Mouse (Mus musculus): Measurements from ENCODE around the gene Actn4. TPM values are rescaled to one million over a fixed set of nuclear protein-coding genes. Genes with fewer than 3 reads are reported as not detected.

Actn4 gene
- polyA plus RNA-seq, 1 experiment: 66.0 TPM

DNA sequence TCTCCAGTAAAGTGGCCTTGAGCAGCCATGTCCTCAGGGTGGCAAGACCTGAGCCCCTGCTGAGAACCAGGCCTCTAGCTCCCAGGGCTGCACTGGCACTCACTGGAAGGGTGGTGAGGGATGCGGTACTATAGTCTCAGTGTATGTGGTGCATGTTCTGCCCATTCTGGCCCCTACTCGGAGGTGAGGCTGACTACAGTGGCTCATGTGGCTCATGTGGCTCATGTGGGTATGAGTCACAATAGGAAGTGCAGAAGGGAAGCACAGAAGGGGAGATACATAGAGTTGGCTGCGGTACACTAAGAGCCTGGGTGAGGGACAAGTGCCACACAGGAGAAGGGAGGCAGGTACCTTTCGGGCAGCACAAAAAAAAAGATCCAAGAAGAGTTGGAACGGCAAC is 54.9 kb downstream of the Actn4 start:
- no peak overlapping the region for H3K27ac ChIP-seq (ENCODE audit: control insufficient read depth, insufficient read depth, low read depth, low read length, poor library complexity)
- H3K4me3 ChIP-seq (replicated peaks; ENCODE audit: control insufficient read depth, low read depth, low read length): no peak overlapping the region
- WGBS: 77% methylated on average over 5 of the region's 5 CpGs

DNA sequence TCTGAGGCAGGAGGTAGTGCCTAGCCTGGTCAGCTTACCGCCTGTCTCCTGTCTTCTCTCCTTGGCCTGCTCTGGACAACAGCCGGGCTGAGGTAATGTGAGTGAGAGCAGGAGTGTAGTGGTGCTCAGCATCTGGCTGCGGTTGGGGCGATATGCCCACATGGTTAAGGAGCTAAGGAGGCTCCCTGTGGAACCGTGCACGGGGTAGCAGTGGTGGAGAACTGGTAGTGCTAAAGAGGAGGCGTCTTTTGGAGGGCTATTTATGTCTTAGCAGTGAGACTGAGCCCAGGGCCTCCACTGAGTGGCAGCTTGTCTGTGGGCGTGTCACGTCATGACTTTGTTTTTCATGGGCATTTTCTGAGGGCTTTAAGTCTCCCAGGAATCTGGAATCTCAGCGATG is 58.4 kb downstream of the Actn4 start:
- no peak overlapping the region for H3K27ac ChIP-seq (ENCODE audit: control insufficient read depth, insufficient read depth, low read depth, low read length, poor library complexity)
- WGBS: 90% methylated on average over 10 of the region's 10 CpGs
- no peak overlapping the region for H3K4me3 ChIP-seq (replicated peaks; ENCODE audit: control insufficient read depth, low read depth, low read length)
- TF ChIP-seq POLR2A (IDR thresholded peaks at IDR 0.05; ENCODE audit: borderline replicate concordance, control insufficient read depth, low read depth, low read length) (no peak), CTCF (IDR thresholded peaks at IDR 0.05; ENCODE audit: control insufficient read depth, insufficient read depth, low read length) (no peak)
- no peaks in the 10 kb centered on the region for H3K4me1 ChIP-seq (ENCODE audit: control insufficient read depth, insufficient read depth, low read length)

More for the DNA sequence above, 54.9 kb downstream of the Actn4 start:
- TF ChIP-seq POLR2A (IDR thresholded peaks at IDR 0.05; ENCODE audit: borderline replicate concordance, control insufficient read depth, low read depth, low read length) (no peak), CTCF (IDR thresholded peaks at IDR 0.05; ENCODE audit: control insufficient read depth, insufficient read depth, low read length) (no peak)
- no peaks in the 10 kb centered on the region for H3K4me1 ChIP-seq (ENCODE audit: control insufficient read depth, insufficient read depth, low read length)

DNA sequence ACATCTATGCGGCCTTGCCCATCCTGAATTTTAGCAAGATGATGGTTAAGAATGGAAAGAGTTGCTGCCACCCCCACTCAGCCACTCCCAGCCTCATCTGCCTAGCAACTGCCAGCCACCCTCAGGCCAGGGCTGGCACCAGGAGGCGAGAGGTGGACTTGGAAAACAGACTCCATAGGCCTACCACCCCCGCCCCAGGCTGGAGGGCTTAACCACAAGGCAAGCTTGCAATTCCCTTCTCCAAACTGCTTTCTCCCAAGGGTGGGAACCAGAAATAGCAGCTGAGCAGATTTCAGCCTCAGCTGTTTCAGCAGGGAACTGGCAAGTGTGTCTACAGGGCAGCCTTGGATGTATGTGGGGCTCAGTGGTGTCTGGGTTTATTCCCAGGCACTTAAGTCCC is 59.3 kb downstream of the Actn4 start:
- H3K27ac ChIP-seq (ENCODE audit: control insufficient read depth, insufficient read depth, low read depth, low read length, poor library complexity): no peak overlapping the region
- no peak overlapping the region for H3K4me3 ChIP-seq (replicated peaks; ENCODE audit: control insufficient read depth, low read depth, low read length)
- WGBS: 88% methylated on average over 3 of the region's 3 CpGs
- no peaks in the 10 kb centered on the region for H3K4me1 ChIP-seq (ENCODE audit: control insufficient read depth, insufficient read depth, low read length)
- TF ChIP-seq POLR2A (IDR thresholded peaks at IDR 0.05; ENCODE audit: borderline replicate concordance, control insufficient read depth, low read depth, low read length) (no peak), CTCF (IDR thresholded peaks at IDR 0.05; ENCODE audit: control insufficient read depth, insufficient read depth, low read length) (no peak)

DNA sequence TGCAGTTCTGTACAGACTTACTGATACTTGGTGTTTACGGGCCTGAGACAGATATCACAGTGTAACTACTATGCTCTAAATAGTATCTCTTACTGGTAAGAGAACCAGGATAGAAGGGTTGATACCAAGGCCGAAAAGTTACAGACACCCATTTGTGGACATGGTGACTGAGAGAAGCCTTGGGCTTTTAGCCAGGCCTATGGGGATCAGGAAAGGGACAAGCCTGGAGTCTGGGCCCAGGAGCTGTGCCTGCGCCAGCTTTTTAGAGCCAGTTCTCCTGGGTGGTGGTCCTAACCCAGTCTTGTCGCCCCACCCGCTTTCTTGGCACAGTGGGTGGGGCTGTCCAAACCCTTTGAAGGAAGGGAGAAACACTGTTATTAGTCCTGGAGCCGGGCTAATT is 60.0 kb downstream of the Actn4 start:
- Histone ChIP-seq H3K27ac (ENCODE audit: control insufficient read depth, insufficient read depth, low read depth, low read length, poor library complexity) (no peak overlapping the region), H3K4me3 (replicated peaks; ENCODE audit: control insufficient read depth, low read depth, low read length) (no peak overlapping the region), H3K4me1 (ENCODE audit: control insufficient read depth, insufficient read depth, low read length) (no peaks in the 10 kb centered on the region)
- 95% methylated on average over 6 of the region's 6 CpGs for WGBS
- TF ChIP-seq CTCF (IDR thresholded peaks at IDR 0.05; ENCODE audit: control insufficient read depth, insufficient read depth, low read length): no peak
- TF ChIP-seq POLR2A (IDR thresholded peaks at IDR 0.05; ENCODE audit: borderline replicate concordance, control insufficient read depth, low read depth, low read length): no peak

DNA sequence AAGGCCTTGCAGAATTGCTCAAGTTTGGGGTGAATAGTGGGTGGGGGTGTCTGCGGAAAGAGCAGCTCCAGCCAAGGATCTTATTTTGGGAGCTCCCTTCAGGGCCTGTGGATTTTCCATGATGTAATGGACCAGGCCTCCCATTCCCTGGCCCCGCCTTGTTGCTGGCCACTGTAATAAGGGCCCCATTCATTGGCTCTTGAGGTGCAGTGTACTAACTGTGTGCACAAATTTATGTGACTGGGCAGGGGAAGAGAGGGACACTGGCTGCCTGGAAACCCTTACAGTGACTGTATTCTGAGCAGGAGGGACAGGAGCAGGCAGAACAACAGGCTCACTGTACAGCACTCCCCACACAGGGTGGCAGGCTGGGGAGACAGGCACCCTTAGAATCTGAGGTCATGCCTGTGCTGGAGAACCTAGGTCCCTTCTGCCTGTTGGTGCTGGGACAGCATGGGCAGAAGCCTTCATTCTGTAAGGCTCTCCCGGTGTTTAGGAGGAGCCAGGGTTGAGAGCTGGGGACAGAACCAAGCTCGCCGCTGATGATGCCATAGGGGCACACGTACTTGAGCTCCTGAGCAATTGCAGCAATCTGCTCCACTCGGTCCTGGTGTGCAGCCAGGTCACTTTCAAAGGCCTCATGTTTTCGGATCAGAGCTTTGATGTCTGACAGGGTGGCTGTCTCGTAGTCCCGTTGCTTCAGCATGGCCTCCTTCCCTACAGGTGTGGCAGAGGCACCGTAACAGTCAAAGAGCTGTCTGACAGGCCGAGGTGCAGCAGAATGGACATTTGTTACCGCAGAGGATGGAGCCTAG is 60.6 kb downstream of the Actn4 start:
- 94% methylated on average over 13 of the region's 13 CpGs for WGBS
- Histone ChIP-seq H3K4me1 (ENCODE audit: control insufficient read depth, insufficient read depth, low read length) (no peaks in the 10 kb centered on the region), H3K4me3 (replicated peaks; ENCODE audit: control insufficient read depth, low read depth, low read length) (no peak overlapping the region), H3K27ac (ENCODE audit: control insufficient read depth, insufficient read depth, low read depth, low read length, poor library complexity) (no peak overlapping the region)
- no peak for TF ChIP-seq POLR2A (IDR thresholded peaks at IDR 0.05; ENCODE audit: borderline replicate concordance, control insufficient read depth, low read depth, low read length)

DNA sequence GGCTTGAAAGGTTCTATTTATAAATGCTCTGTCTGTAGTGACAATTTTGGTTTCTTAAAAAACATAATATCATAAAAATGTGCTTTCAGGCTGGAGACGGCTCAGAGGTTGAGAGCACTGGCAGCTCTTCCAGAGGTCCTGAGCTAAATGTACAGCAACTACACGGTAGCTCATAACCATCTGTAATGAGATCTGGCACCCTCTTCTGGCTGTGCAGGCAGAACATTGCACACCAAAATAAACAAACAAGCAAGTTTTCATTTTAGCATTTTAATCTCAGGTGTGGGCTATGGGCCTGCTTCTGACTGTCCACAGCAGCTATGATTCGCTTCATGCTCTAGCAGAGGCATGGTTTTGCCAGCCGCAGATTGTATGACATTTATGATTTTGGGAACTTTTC is 62.2 kb downstream of the Actn4 start:
- WGBS: 88% methylated on average over 4 of the region's 4 CpGs
- H3K27ac ChIP-seq (ENCODE audit: control insufficient read depth, insufficient read depth, low read depth, low read length, poor library complexity): no peak overlapping the region
- H3K4me3 ChIP-seq (replicated peaks; ENCODE audit: control insufficient read depth, low read depth, low read length): no peak overlapping the region
- TF ChIP-seq POLR2A (IDR thresholded peaks at IDR 0.05; ENCODE audit: borderline replicate concordance, control insufficient read depth, low read depth, low read length): no peak
- TF ChIP-seq CTCF (IDR thresholded peaks at IDR 0.05; ENCODE audit: control insufficient read depth, insufficient read depth, low read length): no peak
- no peaks in the 10 kb centered on the region for H3K4me1 ChIP-seq (ENCODE audit: control insufficient read depth, insufficient read depth, low read length)

DNA sequence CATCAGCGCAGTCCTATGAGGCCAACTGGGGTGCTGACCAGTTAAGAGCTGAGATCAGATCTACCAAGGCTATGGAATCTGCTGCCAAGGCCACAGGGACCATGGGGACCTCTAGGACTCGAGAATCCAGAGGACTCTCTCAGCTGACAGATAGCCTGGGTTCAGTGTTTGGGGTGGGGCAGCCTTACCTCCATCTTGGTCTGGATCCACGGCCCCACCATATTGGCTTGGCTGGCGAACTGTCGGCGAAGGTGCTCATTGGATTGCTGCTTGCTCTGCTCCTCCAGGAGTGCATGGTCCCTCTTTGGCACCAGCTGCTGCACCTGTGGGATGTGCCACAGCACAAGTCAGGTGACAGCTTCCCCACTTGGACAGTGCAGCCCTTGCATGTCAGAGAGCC is 64.5 kb downstream of the Actn4 start:
- Histone ChIP-seq H3K27ac (ENCODE audit: control insufficient read depth, insufficient read depth, low read depth, low read length, poor library complexity) (no peak overlapping the region), H3K4me3 (replicated peaks; ENCODE audit: control insufficient read depth, low read depth, low read length) (no peak overlapping the region), H3K4me1 (ENCODE audit: control insufficient read depth, insufficient read depth, low read length) (no peaks in the 10 kb centered on the region)
- TF ChIP-seq POLR2A (IDR thresholded peaks at IDR 0.05; ENCODE audit: borderline replicate concordance, control insufficient read depth, low read depth, low read length) (no peak), CTCF (IDR thresholded peaks at IDR 0.05; ENCODE audit: control insufficient read depth, insufficient read depth, low read length) (no peak)
- 93% methylated on average over 6 of the region's 6 CpGs for WGBS

DNA sequence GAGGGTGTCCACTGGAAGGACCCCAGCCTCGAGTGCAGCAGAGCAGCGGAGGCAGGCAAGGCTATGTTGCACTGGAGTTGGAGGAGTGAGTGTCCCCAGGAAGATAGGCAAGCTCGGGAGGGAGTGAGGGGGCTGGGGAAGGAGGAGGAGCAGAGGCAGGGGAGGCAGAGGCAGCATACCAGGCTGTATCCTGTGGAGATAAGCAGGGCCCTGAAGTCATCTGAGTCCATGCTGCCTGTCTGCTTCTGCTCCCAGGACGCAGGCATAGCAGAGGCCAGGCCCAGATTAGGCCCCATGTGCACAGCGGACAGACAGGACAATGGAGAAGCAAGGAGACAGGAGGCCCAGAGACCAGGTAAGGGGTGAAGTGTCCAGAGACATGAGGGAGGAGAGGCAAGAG is 67.2 kb downstream of the Actn4 start:
- no peak for TF ChIP-seq POLR2A (IDR thresholded peaks at IDR 0.05; ENCODE audit: borderline replicate concordance, control insufficient read depth, low read depth, low read length)
- TF ChIP-seq CTCF (IDR thresholded peaks at IDR 0.05; ENCODE audit: control insufficient read depth, insufficient read depth, low read length): no peak
- 77% methylated on average over 5 of the region's 5 CpGs for WGBS
- Histone ChIP-seq H3K4me1 (ENCODE audit: control insufficient read depth, insufficient read depth, low read length) (no peaks in the 10 kb centered on the region), H3K27ac (ENCODE audit: control insufficient read depth, insufficient read depth, low read depth, low read length, poor library complexity) (no peak overlapping the region), H3K4me3 (replicated peaks; ENCODE audit: control insufficient read depth, low read depth, low read length) (no peak overlapping the region)
